Mouse (Mus musculus) megakaryocyte, embryonic 14.5 days (primary cell): ENCODE results near the gene Ccdc146. TPM values are rescaled to one million over a fixed set of nuclear protein-coding genes. Genes with fewer than 3 reads are reported as not detected.
A peak's percentile ranks its signal among the peaks of the same experiment; 100 is the strongest.

ENCODE experiments used
- H3K27me3 ChIP-seq: replicated peaks from 2 replicates; pipeline ENCODE3; 2012; ENCODE audit warnings: inconsistent platforms
- H3K36me3 ChIP-seq: replicated peaks from 2 replicates; pipeline ENCODE3; 2012; ENCODE audit warnings: low read length, inconsistent platforms, mixed read lengths
- H3K4me1 ChIP-seq: 2 replicates; pipeline ENCODE4 v1.6.1; 2012; ENCODE audit warnings: inconsistent platforms
- H3K4me3 ChIP-seq: replicated peaks from 2 replicates; pipeline ENCODE3; 2012; ENCODE audit warnings: moderate library complexity, mild to moderate bottlenecking, inconsistent platforms
- H3K9me3 ChIP-seq: 2 replicates; pipeline ENCODE4 v1.6.1; 2012; ENCODE audit warnings: inconsistent platforms
- FLI1 ChIP-seq: IDR thresholded peaks from 2 replicates; pipeline ENCODE4 v1.6.1; 2012; ENCODE audit warnings: low read length, inconsistent platforms, mixed read lengths
- GATA1 ChIP-seq: IDR thresholded peaks from 3 replicates; pipeline ENCODE4 v1.6.1; 2012; ENCODE audit warnings: mixed read lengths, low read length, inconsistent platforms, borderline replicate concordance
- polyA plus RNA-seq: library from polyadenylated mRNA; stranded (reverse); fragments of >175 nt; gene quantifications from 2 replicates; pipeline ENCODE4 v1.2.3, GENCODE M21; 2012; ENCODE audit warnings: low replicate concordance; ENCODE audit not compliant: insufficient read depth

Gene Ccdc146
- polyA plus RNA-seq, 1 experiment = not detected

DNA sequence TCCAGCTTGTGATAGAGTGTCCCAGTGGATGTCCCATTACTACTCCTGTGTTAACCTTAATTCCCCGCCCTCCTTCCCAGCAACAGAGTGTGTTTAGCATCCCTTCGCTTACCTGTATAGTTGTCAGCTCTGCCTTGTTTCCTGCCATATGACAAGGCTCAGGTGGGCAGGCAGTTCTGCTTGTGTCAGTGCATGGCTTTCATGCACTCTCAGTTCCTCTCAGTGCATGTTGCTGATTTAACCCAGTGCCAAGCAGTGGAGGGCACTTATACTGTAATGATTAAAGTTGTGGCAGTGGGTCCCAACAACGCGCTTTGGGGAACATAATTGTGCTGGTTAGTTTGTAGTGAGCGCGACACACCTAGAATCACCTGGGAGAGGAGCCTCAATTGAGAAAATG, 2.2 kb upstream of the Ccdc146 start:
- Histone ChIP-seq H3K4me1 (peaks cover 29% of the 10 kb centered on the region), H3K9me3 (no peaks in the 10 kb centered on the region), H3K4me3 (peak overlapping the region; percentile 77), H3K36me3 (peaks cover 5% of the 10 kb centered on the region), H3K27me3 (no peaks in the 10 kb centered on the region)
- TF ChIP-seq GATA1 (no peak), FLI1 (no peak)

DNA sequence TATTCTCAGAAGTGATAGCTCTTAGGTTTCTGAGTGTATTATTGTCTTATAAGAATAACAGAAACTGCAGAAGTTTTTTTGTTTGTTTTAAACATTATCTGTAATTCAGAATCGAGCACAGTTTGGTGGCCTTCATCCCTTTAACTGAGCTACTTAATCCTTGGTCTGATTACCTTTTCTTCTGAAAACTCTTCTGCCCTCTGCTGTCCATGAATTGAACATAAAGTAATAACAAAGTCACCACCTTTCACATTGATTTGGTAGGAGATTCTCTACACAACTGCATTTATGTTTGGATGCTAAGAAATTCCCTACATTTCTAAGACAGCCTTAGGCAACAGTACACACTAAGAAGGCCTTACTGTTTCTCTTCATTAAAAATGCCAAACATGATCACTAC, 3.9 kb downstream of the Ccdc146 start:
- TF ChIP-seq GATA1 (no peak), FLI1 (no peak)
- no peaks in the 10 kb centered on the region for H3K27me3 ChIP-seq
- no peaks in the 10 kb centered on the region for H3K9me3 ChIP-seq
- H3K4me1 ChIP-seq = peaks cover 15% of the 10 kb centered on the region
- H3K4me3 ChIP-seq = no peak overlapping the region
- H3K36me3 ChIP-seq = no peaks in the 10 kb centered on the region

DNA sequence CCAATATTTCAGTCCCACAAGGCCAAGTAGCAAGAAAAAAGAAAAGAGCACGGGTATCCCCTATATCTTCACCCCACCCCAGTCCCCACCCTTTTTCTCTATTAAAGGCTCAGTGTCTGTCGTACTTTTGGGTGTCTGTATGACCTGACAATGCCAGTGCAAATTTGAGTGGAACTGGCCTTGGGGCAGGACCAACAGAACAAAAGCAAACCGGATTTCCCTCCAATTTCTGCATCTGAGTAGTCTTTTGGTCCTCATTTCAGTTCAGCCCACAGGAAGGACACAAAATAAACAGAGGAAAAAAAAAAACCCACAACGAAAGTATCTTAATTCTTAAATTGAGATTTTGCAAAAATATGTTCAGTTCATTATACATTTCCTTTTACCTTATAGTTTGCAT, 5.9 kb downstream of the Ccdc146 start:
- Histone ChIP-seq H3K9me3 (no peaks in the 10 kb centered on the region), H3K36me3 (no peaks in the 10 kb centered on the region), H3K27me3 (no peaks in the 10 kb centered on the region), H3K4me3 (no peak overlapping the region), H3K4me1 (peaks cover 15% of the 10 kb centered on the region)
- TF ChIP-seq GATA1 (no peak), FLI1 (no peak)

DNA sequence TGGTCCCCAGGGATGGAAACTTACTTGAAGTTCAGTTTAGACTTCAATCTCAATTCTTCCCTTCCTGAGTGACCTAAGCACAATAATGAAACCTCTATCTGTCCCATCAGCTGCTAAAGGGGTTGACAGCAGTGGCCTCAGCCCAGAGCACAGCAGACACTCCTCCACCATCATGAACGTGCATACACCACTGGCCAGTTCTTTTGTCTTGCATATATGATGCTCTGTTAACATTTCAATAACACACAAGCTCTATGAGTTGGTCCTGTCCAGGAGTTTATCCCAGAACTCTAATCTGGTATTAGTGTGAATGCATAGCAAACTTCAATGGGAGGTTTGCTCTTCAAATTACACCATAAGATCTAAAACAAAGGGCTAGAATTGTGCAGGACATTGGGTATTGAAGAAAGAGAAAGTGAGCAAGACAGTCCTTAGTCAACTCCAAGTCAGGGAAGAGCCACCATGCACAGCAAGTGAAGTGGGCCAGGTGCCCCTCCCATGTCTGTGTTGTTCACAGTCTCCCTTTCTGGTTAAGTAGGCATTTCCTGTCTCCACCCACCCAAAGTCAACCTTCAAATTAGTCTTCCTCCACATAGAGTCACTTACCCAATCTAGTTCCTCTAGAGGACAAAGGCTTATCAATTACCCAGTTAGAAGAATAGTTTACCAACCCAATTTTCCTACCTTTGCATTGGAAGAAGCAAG, 10.2 kb downstream of the Ccdc146 start:
- H3K4me3 ChIP-seq = no peak overlapping the region
- H3K36me3 ChIP-seq = no peaks in the 10 kb centered on the region
- H3K4me1 ChIP-seq = peaks cover 41% of the 10 kb centered on the region
- no peak for TF ChIP-seq FLI1
- no peak for TF ChIP-seq GATA1
- no peaks in the 10 kb centered on the region for H3K27me3 ChIP-seq
- H3K9me3 ChIP-seq = peaks cover 5% of the 10 kb centered on the region

DNA sequence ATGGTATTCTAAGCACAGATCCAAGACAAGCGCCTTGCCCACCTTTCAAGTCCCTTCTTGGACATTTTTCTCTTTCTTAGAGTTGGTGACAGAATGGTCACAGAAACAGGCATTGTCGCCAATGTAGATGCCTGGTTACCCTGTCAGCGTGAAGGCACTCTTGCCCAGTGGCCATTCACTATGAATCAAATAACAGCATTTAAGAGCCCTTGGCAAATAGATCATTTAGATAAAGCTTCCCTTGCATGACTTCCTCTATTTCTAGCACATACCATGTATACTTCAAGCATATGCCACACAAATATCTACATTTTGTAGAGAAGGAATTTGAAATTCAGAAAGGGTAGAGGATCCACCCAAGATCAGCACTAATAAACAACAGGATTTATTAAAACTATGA, 11.2 kb downstream of the Ccdc146 start:
- H3K27me3 ChIP-seq = no peaks in the 10 kb centered on the region
- H3K36me3 ChIP-seq = no peaks in the 10 kb centered on the region
- peaks cover 5% of the 10 kb centered on the region for H3K9me3 ChIP-seq
- no peak overlapping the region for H3K4me3 ChIP-seq
- peaks cover 37% of the 10 kb centered on the region for H3K4me1 ChIP-seq
- TF ChIP-seq FLI1 (no peak), GATA1 (no peak)

DNA sequence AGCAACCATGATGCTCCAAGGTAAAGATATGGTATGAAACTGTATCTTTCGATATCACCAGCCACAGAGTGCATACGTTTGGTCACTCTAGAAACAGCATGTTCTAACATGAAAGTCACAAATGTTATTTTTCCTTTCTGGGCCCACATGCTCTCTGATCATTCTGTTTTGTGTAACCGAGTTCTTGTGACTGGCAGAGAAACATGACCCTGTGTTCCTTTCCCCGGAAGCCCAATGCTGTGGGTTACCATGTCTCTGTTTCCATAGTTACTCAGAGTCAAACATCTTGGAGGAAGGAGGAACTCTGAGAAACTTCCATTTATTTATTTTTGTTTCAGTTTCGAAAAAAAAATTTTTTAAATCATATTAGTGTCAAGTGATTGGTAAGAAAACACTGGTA, 12.4 kb downstream of the Ccdc146 start:
- H3K4me3 ChIP-seq = no peak overlapping the region
- TF ChIP-seq GATA1 (no peak), FLI1 (no peak)

DNA sequence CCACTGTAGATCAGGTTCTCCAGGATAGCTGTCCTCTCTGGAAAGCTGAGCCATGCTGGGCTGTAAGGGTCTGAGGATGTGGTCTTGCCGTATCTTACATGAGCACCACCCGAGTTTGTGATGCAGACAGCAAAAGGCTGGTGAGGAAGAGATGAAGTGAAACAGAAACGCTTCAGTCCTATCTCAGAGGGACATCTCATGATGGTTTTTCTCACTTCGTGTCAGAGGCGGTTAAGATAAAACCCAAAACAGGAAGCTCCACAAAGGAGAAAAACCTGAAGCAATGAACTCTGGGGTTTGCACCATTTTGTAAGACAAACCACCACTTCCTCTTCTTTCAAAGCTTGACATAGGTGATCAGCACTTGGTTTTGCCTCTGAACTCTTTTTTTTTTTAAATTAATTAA, 13.2 kb downstream of the Ccdc146 start:
- peak overlapping the region; percentile 87 for H3K4me3 ChIP-seq

More for the DNA sequence above, 12.4 kb downstream of the Ccdc146 start:
- H3K9me3 ChIP-seq = peaks cover 5% of the 10 kb centered on the region
- peaks cover 36% of the 10 kb centered on the region for H3K4me1 ChIP-seq
- H3K36me3 ChIP-seq = no peaks in the 10 kb centered on the region
- H3K27me3 ChIP-seq = no peaks in the 10 kb centered on the region

GRCm38 (mm10) chr5:21395205-21395840, 29.2 kb downstream of the Ccdc146 start:
- Histone ChIP-seq H3K27me3 (no peaks in the 10 kb centered on the region), H3K36me3 (peaks cover 5% of the 10 kb centered on the region), H3K4me3 (peak overlapping the region; percentile 82), H3K9me3 (0 out of 2 replicates have a peak, but pooled peaks cover 11% of the 10 kb centered on the region), H3K4me1 (peaks cover 28% of the 10 kb centered on the region)
- TF ChIP-seq FLI1 (no peak), GATA1 (no peak)

More for the DNA sequence above, 13.2 kb downstream of the Ccdc146 start:
- Histone ChIP-seq H3K36me3 (no peaks in the 10 kb centered on the region), H3K9me3 (peaks cover 5% of the 10 kb centered on the region), H3K27me3 (no peaks in the 10 kb centered on the region), H3K4me1 (peaks cover 36% of the 10 kb centered on the region)
- TF ChIP-seq GATA1 (peak; percentile 60; the same call in 1 of the 3 replicates), FLI1 (no peak)

- Histone ChIP-seq H3K9me3 (0 out of 2 replicates have a peak, but pooled peaks cover 10% of the 10 kb centered on the region), H3K4me1 (peaks cover 32% of the 10 kb centered on the region), H3K36me3 (peaks cover 5% of the 10 kb centered on the region), H3K27me3 (no peaks in the 10 kb centered on the region), H3K4me3 (no peak overlapping the region)
- TF ChIP-seq FLI1 = no peak
- no peak for TF ChIP-seq GATA1
Measured at GRCm38 (mm10) chr5:21394562-21394961, 29.9 kb downstream of the Ccdc146 start.

DNA sequence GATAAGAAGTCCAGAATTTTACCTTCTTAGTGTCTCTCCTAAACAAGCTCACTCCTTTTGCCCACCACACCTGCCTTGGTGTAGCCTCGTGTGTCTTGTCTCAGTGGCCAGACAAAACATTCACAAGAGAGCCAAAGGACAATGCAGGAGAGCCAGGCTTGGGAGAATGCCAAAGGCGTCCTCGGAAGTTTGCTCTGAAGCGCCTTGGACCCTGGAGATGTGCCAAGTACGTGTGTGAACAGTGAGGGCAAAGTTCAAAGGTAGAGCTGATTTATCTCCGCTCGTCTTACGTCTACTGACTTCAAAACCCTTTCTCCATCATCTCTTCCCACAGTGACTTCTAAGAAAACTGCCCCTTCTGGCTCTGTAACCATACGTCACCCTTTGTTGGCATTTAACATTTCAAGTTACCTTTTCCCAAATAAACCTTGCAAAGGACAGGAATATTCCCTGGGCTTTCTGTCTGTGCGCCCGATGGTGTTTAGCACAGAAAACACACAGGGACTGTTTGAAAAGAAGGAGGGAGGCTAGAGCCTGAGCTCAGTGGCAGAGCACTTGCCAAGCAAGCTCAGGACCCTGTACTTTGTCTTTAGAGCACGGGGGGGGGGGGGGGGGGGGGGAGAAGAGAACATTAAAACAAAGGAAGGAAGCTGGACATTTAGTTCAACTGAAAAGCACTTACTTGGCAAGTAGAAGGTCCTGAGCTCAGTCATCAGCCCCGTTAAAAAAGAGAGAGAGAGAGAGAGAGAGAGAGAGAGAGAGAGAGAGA, 32.7 kb downstream of the Ccdc146 start:
- Histone ChIP-seq H3K36me3 (no peaks in the 10 kb centered on the region), H3K4me1 (peaks cover 40% of the 10 kb centered on the region)
- TF ChIP-seq GATA1 = no peak
- TF ChIP-seq FLI1 = no peak

More for the DNA sequence above, 32.7 kb downstream of the Ccdc146 start:
- no peaks in the 10 kb centered on the region for H3K9me3 ChIP-seq
- H3K4me3 ChIP-seq = no peak overlapping the region
- no peaks in the 10 kb centered on the region for H3K27me3 ChIP-seq
